Mouse (Mus musculus) MEL (cell line): ENCODE data around the gene Ube2l6. TPM values are rescaled to one million over a fixed set of nuclear protein-coding genes. Genes with fewer than 3 reads are reported as not detected.

Experiments used
- DNase-seq: peaks from one replicate; pipeline ENCODE4 v3.0.0; 2011; ENCODE audit warnings: low read depth, low spot score
- H3K27ac ChIP-seq: 2 replicates; pipeline ENCODE4 v1.5.1; 2012; ENCODE audit warnings: low read depth, mild to moderate bottlenecking, control low read depth, low read length, moderate library complexity; ENCODE audit not compliant: control insufficient read depth
- H3K27me3 ChIP-seq, 2 experiments: fragments of 150-350 bp in 1 of 2; sonication (generic) in 1 of 2; 2 replicates each; pipeline ENCODE4 v1.6.1; 2012; ENCODE audit warnings: low read length in 2 of 2, mild to moderate bottlenecking in 2 of 2, improper control_type of control experiment in 1 of 2, moderate library complexity in 1 of 2; ENCODE audit not compliant: insufficient read depth in 2 of 2, control insufficient read depth in 1 of 2
- H3K36me3 ChIP-seq, 2 experiments: 2 replicates each; pipeline ENCODE4 v1.6.1; 2012 to 2014; ENCODE audit warnings: low read length in 2 of 2, improper control_type of control experiment in 1 of 2, inconsistent platforms in 1 of 2, mild to moderate bottlenecking in 1 of 2; ENCODE audit not compliant: insufficient read depth in 2 of 2, control insufficient read depth in 1 of 2
- H3K4me1 ChIP-seq, 2 experiments: fragments of 150-350 bp in 1 of 2; sonication (generic) in 1 of 2; 2 replicates each; pipeline ENCODE4 v1.6.1; 2012; ENCODE audit warnings: low read length in 2 of 2, improper control_type of control experiment in 1 of 2, mild to moderate bottlenecking in 1 of 2; ENCODE audit not compliant: insufficient read depth in 2 of 2, control insufficient read depth in 1 of 2
- H3K4me3 ChIP-seq, 2 experiments: fragments of 150-350 bp in 1 of 2; sonication (generic) in 1 of 2; 2 replicates each; pipeline ENCODE4 v1.5.1; 2012; ENCODE audit warnings: low read depth in 2 of 2, low read length in 2 of 2, mild to moderate bottlenecking in 2 of 2, moderate library complexity in 2 of 2, control low read depth in 1 of 2, improper control_type of control experiment in 1 of 2; ENCODE audit not compliant: control insufficient read depth in 1 of 2, insufficient read depth in 1 of 2
- H3K79me2 ChIP-seq: 2 replicates; pipeline ENCODE4 v1.6.1; 2012; ENCODE audit warnings: mild to moderate bottlenecking, low read length, moderate library complexity; ENCODE audit not compliant: control insufficient read depth, poor library complexity, insufficient read depth
- H3K9ac ChIP-seq: 2 replicates; pipeline ENCODE4 v1.6.1; 2012; ENCODE audit warnings: low read depth, mild to moderate bottlenecking, control low read depth, low read length, moderate library complexity; ENCODE audit not compliant: control insufficient read depth, poor library complexity, severe bottlenecking
- H3K9me3 ChIP-seq: fragments of 150-350 bp; sonication (generic); replicated peaks from 2 replicates; pipeline ENCODE4 v1.6.1; 2012; ENCODE audit warnings: mild to moderate bottlenecking, low read length, improper control_type of control experiment, moderate library complexity; ENCODE audit not compliant: insufficient read depth
- CHD1 ChIP-seq: IDR thresholded peaks from 2 replicates; pipeline ENCODE4 v1.6.1; 2012; ENCODE audit warnings: low read depth, mild to moderate bottlenecking, inconsistent platforms, low read length, improper control_type of control experiment
- EP300 ChIP-seq, 2 experiments: IDR thresholded peaks; 2 replicates each; pipeline ENCODE4 v1.6.1; 2011; ENCODE audit warnings: improper control_type of control experiment in 2 of 2, low read length in 2 of 2, low read depth in 1 of 2, mild to moderate bottlenecking in 1 of 2
- HCFC1 ChIP-seq: IDR thresholded peaks from 2 replicates; pipeline ENCODE4 v1.6.1; 2012; ENCODE audit warnings: low read depth, mild to moderate bottlenecking, inconsistent platforms, low read length, improper control_type of control experiment, moderate library complexity
- JUND ChIP-seq: IDR thresholded peaks from 2 replicates; pipeline ENCODE4 v1.6.1; 2011; ENCODE audit warnings: low read depth, mild to moderate bottlenecking, improper control_type of control experiment, low read length
- MAX ChIP-seq: IDR thresholded peaks from 2 replicates; pipeline ENCODE4 v1.6.1; 2011; ENCODE audit warnings: low read length, improper control_type of control experiment
- MXI1 ChIP-seq: IDR thresholded peaks from 2 replicates; pipeline ENCODE4 v1.6.1; 2011; ENCODE audit warnings: mild to moderate bottlenecking, low read depth, low read length, improper control_type of control experiment
- MYB ChIP-seq: IDR thresholded peaks from 2 replicates; pipeline ENCODE4 v1.6.1; 2011; ENCODE audit warnings: mild to moderate bottlenecking, low read depth, low read length, improper control_type of control experiment
- POLR2A ChIP-seq, 2 experiments: IDR thresholded peaks; 2 replicates each; pipeline ENCODE4 v1.6.1; 2011 to 2012; ENCODE audit warnings: low read length in 2 of 2, mild to moderate bottlenecking in 2 of 2, control low read depth in 1 of 2, improper control_type of control experiment in 1 of 2, low read depth in 1 of 2, moderate library complexity in 1 of 2; ENCODE audit not compliant: control insufficient read depth in 1 of 2, insufficient read depth in 1 of 2, poor library complexity in 1 of 2
- TAL1 ChIP-seq: IDR thresholded peaks from 2 replicates; pipeline ENCODE4 v1.6.1; 2012; ENCODE audit warnings: mild to moderate bottlenecking, inconsistent platforms, low read length, moderate library complexity, mixed read lengths
- UBTF ChIP-seq: IDR thresholded peaks from 2 replicates; pipeline ENCODE4 v1.6.1; 2012; ENCODE audit warnings: low read depth, mild to moderate bottlenecking, inconsistent platforms, low read length, improper control_type of control experiment, moderate library complexity, borderline replicate concordance; ENCODE audit not compliant: insufficient read depth
- polyA plus RNA-seq, 2 experiments: library from polyadenylated mRNA; stranded (reverse) in 1 of 2; unstranded in 1 of 2; fragments of >175 nt in 1 of 2; fragments of >200 nt in 1 of 2; gene quantifications; 2 replicates each; pipeline versions ENCODE4 v1.2.1 to v1.2.4; 2012; ENCODE audit warnings: low replicate concordance in 2 of 2, low read depth in 1 of 2; ENCODE audit not compliant: insufficient read length in 2 of 2, insufficient read depth in 1 of 2, missing spikeins in 1 of 2
- total RNA-seq: library from RNA; depleted of rRNA; stranded (reverse); fragments of 300-350 nt; gene quantifications from 2 replicates; pipeline ENCODE4 v1.2.3, GENCODE M21; 2012

Gene Ube2l6
- total and polyA plus RNA-seq, 3 experiments = 17.5 to 37.0 TPM; not detected in 1

DNA sequence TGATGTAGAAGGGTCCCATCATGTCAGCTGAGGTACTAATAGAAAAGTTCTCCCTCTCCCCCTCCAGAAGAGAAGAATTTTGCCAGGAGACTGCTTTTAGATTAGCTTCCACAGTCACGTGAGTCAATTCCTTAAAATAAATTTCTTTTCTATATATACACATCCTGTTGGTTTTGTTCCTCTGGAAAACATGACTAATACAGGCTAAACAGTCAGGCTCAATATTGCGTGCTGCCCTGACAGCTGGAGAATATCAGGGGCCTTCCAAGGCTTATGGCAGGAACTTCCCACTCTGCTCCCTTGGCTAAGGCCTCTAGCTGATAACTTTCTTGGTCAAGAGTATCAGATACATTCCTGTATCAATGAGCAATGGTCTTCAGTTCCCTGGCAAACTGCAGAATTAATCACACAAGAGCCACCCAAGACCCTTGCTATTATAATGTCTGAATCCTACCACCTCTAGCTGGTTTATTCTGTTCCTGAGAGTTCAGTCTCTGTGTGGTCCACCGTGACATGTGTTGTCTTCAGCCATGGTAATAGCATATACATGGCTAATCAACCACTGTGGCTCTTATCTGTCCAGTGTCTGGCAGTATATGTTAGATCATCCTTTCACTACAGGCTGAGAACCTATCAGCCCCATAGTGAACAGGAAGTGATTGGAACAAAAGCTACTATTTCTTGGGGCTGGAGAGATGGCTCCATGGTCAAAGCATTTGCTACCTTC, 14.6 kb upstream of the Ube2l6 start:
- Histone ChIP-seq H3K36me3 (no peaks in the 10 kb centered on the region), H3K27ac (no peak overlapping the region), H3K9ac (no peak overlapping the region), H3K9me3 (no peaks in the 10 kb centered on the region), H3K4me3 (no peak overlapping the region), H3K27me3 (peaks cover 2 to 10% of the 10 kb centered on the region in 2 experiments)
- no peak for DNase-seq
- TF ChIP-seq MAX = no peak
- no peak for TF ChIP-seq POLR2A (IDR thresholded peaks at IDR 0.05; ENCODE audit: control insufficient read depth in 1 of 2, insufficient read depth in 1 of 2, low read depth in 1 of 2, low read length in 2 of 2, poor library complexity in 1 of 2)
- TF ChIP-seq EP300 (IDR thresholded peaks at IDR 0.05; ENCODE audit: low read depth in 1 of 2, low read length in 2 of 2) = no peak
- TF ChIP-seq CHD1 = no peak
- TF ChIP-seq MXI1 = no peak
- TF ChIP-seq HCFC1 = no peak
- no peak for TF ChIP-seq TAL1
- TF ChIP-seq, all 39 proteins: peak for 0
- Histone ChIP-seq H3K79me2 (no peaks in the 10 kb centered on the region), H3K4me1 (no peaks in the 10 kb centered on the region)

DNA sequence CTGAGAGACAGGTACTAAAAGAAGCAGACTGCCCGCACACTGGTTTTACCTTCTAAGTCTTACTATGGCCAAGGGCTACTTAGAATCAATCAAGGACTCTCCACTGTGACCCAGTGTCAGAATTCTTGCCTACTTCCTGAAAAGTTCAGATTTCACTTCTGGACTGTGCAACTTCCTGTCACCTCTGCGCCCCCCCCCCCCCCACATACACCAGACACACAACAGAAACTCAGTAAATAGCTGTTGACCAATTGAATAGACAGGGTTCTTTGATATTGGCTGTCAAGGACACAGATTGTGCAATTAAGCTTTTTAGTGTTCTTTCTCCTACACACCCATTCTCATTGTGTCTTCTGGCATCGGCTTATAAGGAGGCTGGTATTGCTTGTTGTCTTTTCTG, 10.3 kb upstream of the Ube2l6 start:
- Histone ChIP-seq H3K36me3 (peaks cover 0 to under 1% of the 10 kb centered on the region in 2 experiments; a peak in 2 of 4 replicates), H3K4me3 (no peak overlapping the region), H3K9ac (no peak overlapping the region), H3K27ac (no peak overlapping the region), H3K27me3 (peaks cover 4% of the 10 kb centered on the region in 2 experiments), H3K79me2 (no peaks in the 10 kb centered on the region), H3K4me1 (no peaks in the 10 kb centered on the region), H3K9me3 (no peaks in the 10 kb centered on the region)
- DNase-seq = no peak
- no peak for TF ChIP-seq JUND
- no peak for TF ChIP-seq MYB

DNA sequence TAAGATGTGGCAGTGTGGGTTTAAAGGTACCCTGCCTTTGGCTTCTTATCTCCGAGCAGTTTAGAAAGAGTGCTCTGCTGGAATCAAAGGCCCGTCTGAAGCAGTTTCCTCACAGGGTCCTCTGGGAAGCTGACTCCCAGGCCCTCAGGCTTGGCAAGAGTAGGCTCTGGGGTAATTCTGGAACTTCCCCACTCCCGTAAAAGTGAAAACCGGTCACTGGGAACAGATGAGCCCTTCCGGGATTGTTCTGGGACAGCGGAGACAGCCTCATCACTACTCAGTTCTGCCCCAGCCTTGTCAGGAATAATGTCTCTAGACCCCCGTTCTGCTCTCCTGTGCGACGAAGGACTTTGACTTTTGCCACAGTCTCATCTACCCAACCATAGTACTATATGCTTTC, 8.2 kb upstream of the Ube2l6 start:
- peaks cover 0 to 3% of the 10 kb centered on the region in 2 experiments; a peak in 2 of 4 replicates for H3K36me3 ChIP-seq
- TF ChIP-seq UBTF = no peak
- TF ChIP-seq MAX = no peak
- TF ChIP-seq, all 39 proteins: peak for 0
- Histone ChIP-seq H3K9ac (no peak overlapping the region), H3K4me3 (no peak overlapping the region), H3K9me3 (no peaks in the 10 kb centered on the region), H3K79me2 (no peaks in the 10 kb centered on the region), H3K4me1 (peaks cover 0 to 5% of the 10 kb centered on the region in 2 experiments; a peak in 1 of 4 replicates), H3K27me3 (peaks cover 4% of the 10 kb centered on the region in 2 experiments), H3K27ac (no peak overlapping the region)
- DNase-seq = no peak
